Mouse (Mus musculus) neutrophil, adult 5-6 weeks (primary cell): ENCODE data around the gene Phf23. TPM values are rescaled to one million over a fixed set of nuclear protein-coding genes. Genes with fewer than 3 reads are reported as not detected.
A peak's percentile ranks its signal among the peaks of the same experiment; 100 is the strongest.

Source experiments
- ATAC-seq: fragments of 151-379, 151-347 bp; 2 replicates; pipeline ENCODE4 v1.8.0; 2017; ENCODE audit warnings: mild to moderate bottlenecking, moderate TSS enrichment; ENCODE audit not compliant: insufficient number of reproducible peaks, poor library complexity, low FRiP score, severe bottlenecking; ENCODE audit errors: extremely low read depth
- total RNA-seq: library from RNA; stranded (forward); fragments of 200-1000 nt; gene quantifications from 2 replicates; pipeline ENCODE4 v1.2.3, GENCODE M21; 2017

Gene Phf23
- total RNA-seq, 1 experiment from 2014 or later: 74.4 TPM

- no peak for ATAC-seq
Observed at GRCm38 (mm10) chr11:69966860-69967517, 28.6 kb upstream of the Phf23 start.

GRCm38 (mm10) chr11:69968793-69969192 lies 26.8 kb upstream of the Phf23 start:
- no peak for ATAC-seq

GRCm38 (mm10) chr11:69970222-69970621 lies 25.4 kb upstream of the Phf23 start:
- no peak for ATAC-seq

- 0 out of 2 replicates have a peak, but pooled peaks have one; percentile 3 for ATAC-seq
Observed at GRCm38 (mm10) chr11:69970775-69971174, 24.8 kb upstream of the Phf23 start.

- no peak for ATAC-seq
Observed at GRCm38 (mm10) chr11:69974907-69975306, 20.7 kb upstream of the Phf23 start.

- no peak for ATAC-seq
Observed at GRCm38 (mm10) chr11:69976271-69976670, 19.3 kb upstream of the Phf23 start.

- no peak for ATAC-seq
Observed at GRCm38 (mm10) chr11:69979827-69980195, 15.8 kb upstream of the Phf23 start.

- peak; percentile 80 for ATAC-seq
Observed at GRCm38 (mm10) chr11:69980196-69981140, 15.1 kb upstream of the Phf23 start.

GRCm38 (mm10) chr11:69981141-69981762 lies 14.3 kb upstream of the Phf23 start, which contains the start of gene Ctdnep1:
TSS of gene Ctdnep1 (plus strand) at chr11:69981156.
- ATAC-seq: no peak

GRCm38 (mm10) chr11:69982225-69982624 lies 13.4 kb upstream of the Phf23 start, which contains the start of gene Elp5:
TSS of gene Elp5 (minus strand) at chr11:69982517.
- ATAC-seq: no peak

GRCm38 (mm10) chr11:69982877-69983276 lies 12.7 kb upstream of the Phf23 start:
- ATAC-seq: no peak

GRCm38 (mm10) chr11:69983377-69983776 lies 12.2 kb upstream of the Phf23 start:
- ATAC-seq: no peak

GRCm38 (mm10) chr11:69984431-69984830 lies 11.1 kb upstream of the Phf23 start:
- no peak for ATAC-seq

GRCm38 (mm10) chr11:69989949-69990348 lies 5.6 kb upstream of the Phf23 start:
- ATAC-seq: no peak

- peak; percentile 70 for ATAC-seq
Observed at GRCm38 (mm10) chr11:69990850-69991691, 4.5 kb upstream of the Phf23 start, which contains the start of gene Gabarap. TSS of gene Gabarap (plus strand) at chr11:69991143.

- no peak for ATAC-seq
Observed at GRCm38 (mm10) chr11:69991711-69992110, 3.9 kb upstream of the Phf23 start.

- no peak for ATAC-seq
Observed at GRCm38 (mm10) chr11:69992396-69992795, 3.2 kb upstream of the Phf23 start.

- no peak for ATAC-seq
Observed at GRCm38 (mm10) chr11:69992932-69993331, 2.6 kb upstream of the Phf23 start.
